Mouse (Mus musculus) liver, embryonic 14.5 days (tissue): Measurements from ENCODE around the gene St6galnac3.

Source experiments
- CTCF ChIP-seq: IDR thresholded peaks from 2 replicates; pipeline ENCODE4 v1.5.1; 2016; ENCODE audit warnings: antibody characterized with exemption, low read depth, control low read depth
- EP300 ChIP-seq: IDR thresholded peaks from 2 replicates; pipeline ENCODE4 v1.6.1; 2016; ENCODE audit warnings: antibody characterized with exemption, low read depth

GRCm38 (mm10) chr3:153664696-153665095, 60.3 kb downstream of the St6galnac3 start:
- TF ChIP-seq CTCF, result no peak
- TF ChIP-seq EP300, result no peak
